Mouse (Mus musculus): ENCODE results near the gene Chd6. TPM values are rescaled to one million over a fixed set of nuclear protein-coding genes. Genes with fewer than 3 reads are reported as not detected.

Chd6 gene
- total RNA-seq (2023) = 100 TPM

DNA sequence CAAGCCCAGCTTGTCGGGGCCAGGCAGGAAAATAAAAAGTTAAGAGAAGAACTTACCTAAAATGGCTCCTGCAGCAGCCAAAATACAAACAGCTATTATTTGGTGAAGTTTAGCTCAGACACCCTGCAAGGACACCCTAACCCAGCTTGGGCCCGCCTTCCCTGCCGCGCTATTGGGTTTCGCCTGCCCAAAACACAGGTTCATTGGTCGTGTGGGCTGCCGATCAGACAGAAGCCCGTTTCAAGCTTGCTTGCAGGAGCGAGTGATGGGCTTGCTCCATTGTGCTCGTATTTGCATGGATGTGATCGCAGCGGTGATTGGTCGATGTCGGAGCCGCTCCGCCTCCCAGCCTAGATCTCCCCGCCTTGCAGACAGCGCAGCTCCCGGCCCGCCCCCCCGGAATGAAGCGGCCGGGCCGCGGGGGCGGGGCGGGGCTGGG is at the start of gene Chd6:
Gene Chd6, minus strand, starts transcription at position 143 of the 439 bp plus-strand sequence.

GRCm38 (mm10) chr2:160912231-160912671 is 196.6 kb downstream of the Chd6 start, which contains the start of gene Emilin3:
TSS of gene Emilin3 (minus strand) at chr2:160912328.

Other genes with a start within 250 kb of the Chd6 start
- 16.0 TPM for gene Zhx3, start 236.1 kb downstream of the Chd6 start, total RNA-seq (2023)
- 1.2 TPM for gene Lpin3, start 228.4 kb downstream of the Chd6 start, total RNA-seq (2023)
- not detected for gene Emilin3, start 196.7 kb downstream of the Chd6 start, total RNA-seq (2023)